Mouse (Mus musculus) liver, embryonic 14.5 days (tissue): ENCODE data around the gene Sigmar1. TPM values are rescaled to one million over a fixed set of nuclear protein-coding genes. Genes with fewer than 3 reads are reported as not detected.

Experiments used
- ATAC-seq: fragments of 200-750 bp; cut with Nextera tagmentation; 2 replicates; pipeline ENCODE4 v1.8.0; 2017; ENCODE audit warnings: moderate number of reproducible peaks, mild to moderate bottlenecking, moderate library complexity; ENCODE audit not compliant: insufficient read depth
- DNase-seq, 3 experiments: peaks; one replicate each; pipeline ENCODE4 v3.0.0-alpha.2; 2012 to 2013; ENCODE audit warnings: low read depth in 3 of 3, low spot score in 3 of 3
- H3K27ac ChIP-seq: fragments of 300-500 bp; sonication (generic); 2 replicates; pipeline ENCODE4 v1.5.1; 2014; ENCODE audit warnings: moderate library complexity, mild to moderate bottlenecking, control low read depth, inconsistent platforms
- H3K27me3 ChIP-seq: fragments of 300-500 bp; sonication (generic); 2 replicates; pipeline ENCODE4 v1.6.1; 2014; ENCODE audit warnings: mild to moderate bottlenecking, low read length, moderate library complexity; ENCODE audit not compliant: control insufficient read depth, insufficient read depth
- H3K36me3 ChIP-seq: fragments of 300-500 bp; sonication (generic); replicated peaks from 2 replicates; pipeline ENCODE4 v1.6.1; 2014; ENCODE audit warnings: low read depth; ENCODE audit not compliant: control insufficient read depth, insufficient read depth
- H3K4me1 ChIP-seq, 2 experiments: fragments of 200-500 bp in 1 of 2; fragments of 300-500 bp in 1 of 2; sonication (generic) in 1 of 2; replicated peaks; 2 replicates each; pipeline ENCODE4 v1.6.1; 2012 to 2014; ENCODE audit warnings: antibody characterized with exemption in 1 of 2, inconsistent platforms in 1 of 2, low read length in 1 of 2; ENCODE audit not compliant: control insufficient read depth in 2 of 2, insufficient read depth in 2 of 2
- H3K4me2 ChIP-seq: fragments of 300-500 bp; sonication (generic); 2 replicates; pipeline ENCODE4 v1.6.1; 2014; ENCODE audit warnings: low read depth, mild to moderate bottlenecking, control low read depth, moderate library complexity
- H3K4me3 ChIP-seq, 2 experiments: fragments of 200-500 bp in 1 of 2; fragments of 300-500 bp in 1 of 2; sonication (generic) in 1 of 2; 2 replicates each; pipeline ENCODE4 v1.5.1; 2012 to 2014; ENCODE audit warnings: low read depth in 2 of 2, low read length in 2 of 2, mild to moderate bottlenecking in 2 of 2, control low read depth in 1 of 2, inconsistent platforms in 1 of 2, moderate library complexity in 1 of 2; ENCODE audit not compliant: insufficient read depth in 1 of 2
- H3K9ac ChIP-seq: fragments of 300-500 bp; sonication (generic); replicated peaks from 2 replicates; pipeline ENCODE4 v1.6.1; 2014; ENCODE audit warnings: mild to moderate bottlenecking, control low read depth, moderate library complexity
- H3K9me3 ChIP-seq: fragments of 300-500 bp; sonication (generic); 2 replicates; pipeline ENCODE4 v1.6.1; 2016; ENCODE audit warnings: low read length, mixed read lengths; ENCODE audit not compliant: control insufficient read depth
- CTCF ChIP-seq: IDR thresholded peaks from 2 replicates; pipeline ENCODE4 v1.5.1; 2016; ENCODE audit warnings: antibody characterized with exemption, low read depth, control low read depth
- EP300 ChIP-seq: IDR thresholded peaks from 2 replicates; pipeline ENCODE4 v1.6.1; 2016; ENCODE audit warnings: antibody characterized with exemption, low read depth
- WGBS: fragments of 180-500 bp; shearing (Covaris S2); extraction: QIAGEN DNeasy Blood & Tissue Kit; methylation state at CpG from one replicate; pipeline ENCODE4 v1.1.7; 2014; ENCODE audit not compliant: insufficient replicate concordance; 5-methylcytosine and 5-hydroxymethylcytosine counted together
- polyA plus RNA-seq, 2 experiments: library from polyadenylated mRNA; depleted of rRNA in 1 of 2; stranded (reverse) in 1 of 2; unstranded in 1 of 2; fragments of >200 nt; fragmentation: Nextera tagmentation in 1 of 2; extraction: Ambion mirVana in 1 of 2; gene quantifications; 2 replicates each; pipeline versions ENCODE4 v1.2.1 to v1.2.3; 2012 to 2014

Gene Sigmar1
- polyA plus RNA-seq, 2 experiments: 24.4 to 36.0 TPM

- H3K4me3 ChIP-seq: peak within 1 kb of the TSS; percentile 64 to 66
- peaks cover 6 to 16% of the 10 kb centered on the region in 2 experiments for H3K4me1 ChIP-seq
- TF ChIP-seq EP300 (no peak), CTCF (no peak)
- no peaks in the 10 kb centered on the region; the same call in 1 of the 2 replicates for H3K36me3 ChIP-seq
- no peaks in the 10 kb centered on the region for H3K9me3 ChIP-seq
- H3K27me3 ChIP-seq: no peaks in the 10 kb centered on the region
- peak; percentile 70 for ATAC-seq
- peak within 1 kb of the TSS; percentile 59 for H3K9ac ChIP-seq
- H3K4me2 ChIP-seq: peak within 1 kb of the TSS; percentile 68
- H3K27ac ChIP-seq: peak within 1 kb of the TSS; percentile 47
- peak in 2 of 3 experiments; percentile 49 to 55 for DNase-seq
- WGBS: 14% methylated on average over 14 of the region's 14 CpGs
Observed at GRCm38 (mm10) chr4:41754797-41755337, 1.1 kb downstream of the Sigmar1 start, which contains the start of gene Galt. Gene Galt (plus strand): TSS chr4:41755228.

DNA sequence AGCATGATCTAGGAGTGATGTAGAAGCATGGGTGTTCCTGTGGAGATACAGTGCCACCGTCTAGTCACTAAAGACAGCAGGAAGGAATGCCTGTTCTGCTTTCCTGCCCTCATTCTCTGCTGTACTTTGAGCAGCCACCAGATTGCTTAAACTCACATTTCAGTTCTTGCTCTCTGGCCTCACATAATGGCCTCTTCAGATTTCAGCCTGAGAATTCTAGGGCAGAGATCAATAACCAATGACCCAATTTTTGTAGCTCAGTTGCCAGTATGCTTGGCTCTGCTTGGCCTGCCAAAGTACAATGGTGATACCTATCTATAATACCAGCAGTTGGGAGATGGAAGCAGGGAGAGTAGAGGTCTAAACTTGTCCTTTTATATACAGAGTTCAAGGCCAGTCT, 10.9 kb downstream of the Sigmar1 start:
- 58% methylated on average over 1 of the region's 1 CpGs for WGBS
- ATAC-seq (no peak), DNase-seq (no peak)
- H3K4me2 ChIP-seq: no peak overlapping the region
- H3K9ac ChIP-seq: no peak overlapping the region
- no peaks in the 10 kb centered on the region for H3K27me3 ChIP-seq
- H3K4me1 ChIP-seq: peaks cover 0 to 9% of the 10 kb centered on the region in 2 experiments; a peak in 3 of 4 replicates
- H3K9me3 ChIP-seq: no peaks in the 10 kb centered on the region
- no peaks in the 10 kb centered on the region for H3K36me3 ChIP-seq
- TF ChIP-seq CTCF (no peak), EP300 (no peak)
- no peak overlapping the region for H3K4me3 ChIP-seq
- no peak overlapping the region for H3K27ac ChIP-seq

GRCm38 (mm10) chr4:41744131-41744530, 11.8 kb downstream of the Sigmar1 start:
- Histone ChIP-seq H3K27ac (no peak overlapping the region), H3K36me3 (no peaks in the 10 kb centered on the region), H3K4me3 (no peak overlapping the region), H3K4me2 (no peak overlapping the region), H3K4me1 (peaks cover 0 to 15% of the 10 kb centered on the region in 2 experiments; a peak in 3 of 4 replicates), H3K9ac (no peak overlapping the region), H3K9me3 (no peaks in the 10 kb centered on the region), H3K27me3 (no peaks in the 10 kb centered on the region)
- TF ChIP-seq CTCF (no peak), EP300 (no peak)
- 46% methylated on average over 2 of the region's 2 CpGs for WGBS
- ATAC-seq (no peak), DNase-seq (no peak)

DNA sequence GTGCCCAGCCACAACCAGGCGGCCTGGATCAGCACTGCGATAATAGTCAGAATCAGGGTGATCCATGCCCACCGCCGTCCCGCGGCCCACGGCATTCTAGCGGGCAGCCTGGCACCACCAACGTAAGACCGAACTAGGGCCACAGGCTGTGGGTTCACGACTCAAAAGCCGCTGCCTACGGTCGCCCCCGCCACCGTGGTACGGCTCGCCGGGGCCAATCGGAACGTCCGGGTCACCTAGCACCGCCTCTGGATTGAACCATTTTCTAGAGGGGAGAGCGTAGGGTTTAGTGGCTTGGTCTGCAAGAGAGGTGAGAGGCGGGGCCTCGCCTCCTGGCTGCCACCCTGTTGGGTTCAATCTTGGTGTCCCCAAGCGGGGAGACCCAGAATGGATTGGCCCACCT, 14.8 kb downstream of the Sigmar1 start:
- Histone ChIP-seq H3K4me3 (peak overlapping the region; percentile 60 to 61), H3K9me3 (no peaks in the 10 kb centered on the region), H3K27me3 (no peaks in the 10 kb centered on the region), H3K27ac (no peak overlapping the region), H3K4me2 (peak overlapping the region; percentile 79), H3K36me3 (no peaks in the 10 kb centered on the region; the same call in 1 of the 2 replicates), H3K4me1 (peaks cover 0 to 15% of the 10 kb centered on the region in 2 experiments; a peak in 3 of 4 replicates), H3K9ac (peak overlapping the region; percentile 47)
- peak; percentile 95 for ATAC-seq
- peak; percentile 84 to 86 (median 84) for DNase-seq
- TF ChIP-seq CTCF: peak; percentile 37; the same call in 1 of the 2 replicates
- TF ChIP-seq EP300: no peak
- WGBS: under 1% methylated on average over 27 of the region's 27 CpGs

DNA sequence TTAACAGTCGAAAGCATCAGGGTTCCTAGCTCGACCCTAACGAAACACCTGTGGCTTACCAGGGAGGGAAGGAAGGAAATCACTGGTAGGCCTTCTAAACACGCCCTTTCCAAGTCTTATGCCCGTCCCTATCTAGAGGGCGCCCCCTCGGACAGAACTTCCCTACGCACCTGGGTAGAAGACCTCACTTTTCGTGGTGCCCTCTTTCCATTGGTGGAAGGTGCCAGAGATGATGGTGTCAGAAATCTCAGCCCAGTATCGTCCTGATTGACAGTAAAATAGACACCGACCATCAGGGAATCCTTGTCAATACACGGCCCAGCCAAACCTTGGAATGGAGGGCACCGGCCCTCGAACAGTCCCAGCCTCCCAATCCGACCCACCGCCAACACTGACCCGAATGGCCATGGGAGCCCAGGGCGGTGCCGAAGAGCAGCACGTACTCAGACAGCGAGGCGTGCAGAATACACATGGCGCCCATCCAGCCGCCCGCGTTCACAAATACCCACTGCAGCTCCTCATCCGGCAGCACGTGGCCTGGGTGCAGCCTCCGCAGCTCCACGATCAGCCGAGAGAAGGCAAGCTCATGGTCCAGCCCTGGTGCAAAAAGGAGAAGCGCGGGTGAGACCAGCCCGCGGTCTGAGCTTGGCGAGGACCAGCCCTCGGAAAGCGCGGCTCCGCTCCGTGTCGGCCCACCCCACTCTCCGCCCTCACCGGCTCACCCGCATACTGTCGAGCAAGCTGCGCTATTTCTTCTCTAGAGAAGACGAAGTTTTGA, 15.4 kb downstream of the Sigmar1 start:
- ATAC-seq (peak; percentile 82), DNase-seq (peak in 1 of 3 experiments; percentile 37)
- H3K4me2 ChIP-seq: peak overlapping the region; percentile 79
- no peaks in the 10 kb centered on the region for H3K27me3 ChIP-seq
- no peak overlapping the region for H3K27ac ChIP-seq
- WGBS: under 1% methylated on average over 48 of the region's 48 CpGs
- peaks cover 0 to 15% of the 10 kb centered on the region in 2 experiments; a peak in 3 of 4 replicates for H3K4me1 ChIP-seq
- H3K9ac ChIP-seq: peak overlapping the region; percentile 47
- H3K36me3 ChIP-seq: no peaks in the 10 kb centered on the region; the same call in 1 of the 2 replicates
- TF ChIP-seq CTCF (peak; percentile 26; the same call in 1 of the 2 replicates), EP300 (no peak)
- no peaks in the 10 kb centered on the region for H3K9me3 ChIP-seq
- peak overlapping the region; percentile 60 to 61 for H3K4me3 ChIP-seq
